Mouse (Mus musculus): ENCODE measurements around the gene C4b. TPM values are rescaled to one million over a fixed set of nuclear protein-coding genes. Genes with fewer than 3 reads are reported as not detected.

C4b gene
- polyA plus RNA-seq, 1 experiment from 2014 or later, result 0.39 TPM

DNA sequence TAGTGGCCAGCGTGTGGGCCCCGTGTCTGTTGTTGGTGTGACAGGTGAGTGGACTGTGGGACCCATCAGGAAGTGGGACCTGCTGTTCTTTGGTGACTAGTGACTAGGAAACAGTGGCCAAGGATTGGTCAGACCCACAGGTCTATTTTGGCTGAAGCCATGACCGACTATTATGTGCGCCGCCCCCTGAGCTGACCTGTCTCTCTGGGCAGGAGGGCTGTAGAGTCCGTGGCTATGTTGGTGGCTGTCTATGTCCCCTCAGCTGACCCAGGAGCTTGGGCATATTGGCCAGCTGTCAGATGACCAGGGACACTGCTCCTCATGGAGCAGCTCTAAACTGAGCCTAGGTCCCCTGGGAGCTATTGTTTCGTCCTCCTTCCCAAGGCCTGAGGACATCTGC lies 54.8 kb downstream of the C4b start:
- 91% methylated on average over 7 of the region's 7 CpGs for WGBS
- H3K4me1 ChIP-seq (ENCODE audit: control insufficient read depth, insufficient read depth, low read length), result no peaks in the 10 kb centered on the region
- ATAC-seq, result no peak

DNA sequence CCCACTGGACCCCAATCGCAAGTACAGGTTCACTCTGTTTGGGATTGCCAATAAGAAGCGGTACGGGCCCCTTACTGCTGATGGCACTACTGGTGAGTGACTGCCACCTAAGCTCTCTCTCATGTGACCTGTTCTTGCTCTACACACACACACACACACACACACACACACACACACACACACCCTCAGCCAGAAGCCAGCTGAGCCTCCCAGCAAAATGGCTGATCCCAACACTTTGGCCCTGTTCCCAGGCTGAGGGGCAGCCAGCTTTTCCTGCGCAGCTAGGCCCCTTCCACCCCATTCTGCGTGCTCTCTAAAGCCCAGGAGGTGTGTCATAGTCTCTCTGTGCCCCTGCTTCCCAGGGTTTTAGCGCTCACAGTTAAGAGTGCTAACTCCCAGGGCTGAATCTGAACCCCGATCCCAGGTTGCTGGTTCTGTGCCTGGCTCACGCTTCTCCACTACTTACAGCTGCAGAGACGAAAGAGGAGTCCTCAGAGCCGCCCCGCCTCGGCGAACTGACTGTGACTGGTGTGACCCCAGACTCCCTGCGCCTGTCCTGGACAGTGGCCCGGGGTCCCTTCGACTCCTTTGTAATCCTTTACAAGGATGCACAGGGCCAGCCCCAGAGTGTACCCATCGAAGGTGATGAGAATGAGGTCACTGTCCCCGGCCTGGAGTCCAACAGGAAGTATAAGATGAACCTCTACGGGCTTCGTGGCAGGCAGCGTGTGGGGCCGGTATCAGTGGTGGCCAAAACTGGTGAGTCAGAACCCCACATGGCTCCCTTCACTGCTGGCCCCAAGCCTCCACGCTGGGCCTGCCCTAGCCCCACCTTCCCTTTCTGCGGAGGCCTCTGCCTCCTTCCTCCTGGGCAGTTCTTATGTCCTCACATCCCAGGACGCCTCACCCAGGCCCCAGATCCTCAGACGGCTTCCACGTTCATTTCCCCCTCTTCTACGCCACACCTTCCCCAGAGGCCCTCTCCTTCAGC lies 58.3 kb downstream of the C4b start:
- no peaks in the 10 kb centered on the region for H3K9me3 ChIP-seq (replicated peaks; ENCODE audit: control insufficient read depth, low read length, poor library complexity, severe bottlenecking)
- no peak overlapping the region for H3K9ac ChIP-seq (ENCODE audit: low read depth, low read length)
- no peaks in the 10 kb centered on the region for H3K4me1 ChIP-seq (ENCODE audit: control insufficient read depth, insufficient read depth, low read length)
- no peak overlapping the region for H3K4me2 ChIP-seq (ENCODE audit: low read length)
- H3K27me3 ChIP-seq (ENCODE audit: control insufficient read depth, insufficient read depth, low read depth, low read length), result no peaks in the 10 kb centered on the region
- no peaks in the 10 kb centered on the region for H3K36me3 ChIP-seq (ENCODE audit: control insufficient read depth, insufficient read depth, low read length)
- WGBS, result 83% methylated on average over 28 of the region's 28 CpGs
- H3K4me3 ChIP-seq (ENCODE audit: low read depth, low read length), result no peak overlapping the region
- H3K27ac ChIP-seq (ENCODE audit: low read length), result no peak overlapping the region
- ATAC-seq, result 0 out of 2 replicates have a peak, but pooled peaks have one; percentile 25

More for the DNA sequence above, 54.8 kb downstream of the C4b start:
- H3K4me2 ChIP-seq (ENCODE audit: low read length), result no peak overlapping the region
- H3K36me3 ChIP-seq (ENCODE audit: control insufficient read depth, insufficient read depth, low read length), result no peaks in the 10 kb centered on the region
- no peaks in the 10 kb centered on the region for H3K27me3 ChIP-seq (ENCODE audit: control insufficient read depth, insufficient read depth, low read depth, low read length)
- no peak overlapping the region for H3K9ac ChIP-seq (ENCODE audit: low read depth, low read length)
- no peak overlapping the region for H3K4me3 ChIP-seq (ENCODE audit: low read depth, low read length)
- no peak overlapping the region for H3K27ac ChIP-seq (ENCODE audit: low read length)
- H3K9me3 ChIP-seq (replicated peaks; ENCODE audit: control insufficient read depth, low read length, poor library complexity, severe bottlenecking), result no peaks in the 10 kb centered on the region

DNA sequence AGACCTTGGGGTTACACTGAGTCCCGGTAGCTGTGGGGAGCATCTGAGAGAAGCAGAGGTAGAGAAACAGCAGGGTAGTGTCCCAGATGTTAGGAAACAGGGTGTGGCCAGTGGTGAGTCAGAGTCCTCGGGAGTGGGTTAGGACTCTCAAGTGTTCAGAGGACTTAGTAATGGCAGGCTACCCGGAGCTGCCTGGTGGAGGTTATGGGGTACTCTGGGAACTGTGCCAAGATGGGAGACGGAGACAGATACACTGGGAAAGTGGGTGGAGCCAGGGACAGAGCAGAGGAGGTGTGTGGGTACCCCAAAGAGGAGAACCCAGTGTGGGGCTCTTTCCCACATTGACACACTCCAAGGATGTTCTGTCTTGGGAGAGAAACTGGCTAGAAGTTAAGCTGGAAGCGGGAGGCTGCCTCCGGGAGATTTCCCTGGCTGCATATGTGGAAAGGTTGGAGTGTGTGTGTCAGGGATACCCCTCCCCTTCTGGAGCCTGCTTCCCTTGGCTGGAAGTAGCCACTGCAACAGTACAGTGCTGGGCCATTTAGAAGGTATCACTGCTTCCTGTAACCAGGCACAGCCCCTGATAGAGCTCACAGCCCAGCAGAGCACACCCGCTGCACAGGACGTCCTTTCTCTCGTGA lies 59.3 kb downstream of the C4b start:
- Histone ChIP-seq H3K27me3 (ENCODE audit: control insufficient read depth, insufficient read depth, low read depth, low read length) (no peaks in the 10 kb centered on the region), H3K4me3 (ENCODE audit: low read depth, low read length) (no peak overlapping the region), H3K9me3 (replicated peaks; ENCODE audit: control insufficient read depth, low read length, poor library complexity, severe bottlenecking) (no peaks in the 10 kb centered on the region), H3K4me2 (ENCODE audit: low read length) (no peak overlapping the region), H3K36me3 (ENCODE audit: control insufficient read depth, insufficient read depth, low read length) (no peaks in the 10 kb centered on the region), H3K4me1 (ENCODE audit: control insufficient read depth, insufficient read depth, low read length) (no peaks in the 10 kb centered on the region), H3K9ac (ENCODE audit: low read depth, low read length) (no peak overlapping the region), H3K27ac (ENCODE audit: low read length) (no peak overlapping the region)
- no peak for ATAC-seq
- WGBS, result 74% methylated on average over 9 of the region's 9 CpGs

DNA sequence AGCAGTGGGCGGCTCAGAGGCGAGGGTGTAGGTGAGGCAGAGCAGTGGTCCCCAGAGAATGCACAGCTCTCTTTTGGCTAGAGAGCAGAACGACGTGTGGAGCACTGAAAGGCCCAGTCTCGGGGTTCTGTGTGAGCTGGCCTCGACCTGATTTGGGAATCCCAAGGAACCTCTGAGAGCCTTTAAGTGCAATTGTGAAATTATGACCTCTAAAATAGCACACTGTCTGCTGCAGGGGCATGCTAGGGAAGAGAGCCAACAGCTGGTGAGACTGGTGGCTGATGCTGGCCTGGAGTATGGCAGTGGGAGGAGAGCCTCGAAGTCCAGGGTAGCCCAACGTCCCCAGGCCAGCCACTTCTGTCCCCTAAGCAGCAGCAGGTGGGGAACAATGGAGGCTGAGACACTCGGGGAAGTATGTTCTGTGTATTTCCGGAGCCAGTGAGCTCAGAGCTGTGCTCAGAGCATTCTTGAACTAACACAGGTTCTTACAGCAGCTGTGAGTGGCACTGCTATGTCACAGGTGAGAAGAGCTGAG lies 59.9 kb downstream of the C4b start:
- WGBS, result 68% methylated on average over 10 of the region's 10 CpGs
- Histone ChIP-seq H3K27ac (ENCODE audit: low read length) (no peak overlapping the region), H3K4me3 (ENCODE audit: low read depth, low read length) (no peak overlapping the region), H3K9me3 (replicated peaks; ENCODE audit: control insufficient read depth, low read length, poor library complexity, severe bottlenecking) (no peaks in the 10 kb centered on the region), H3K27me3 (ENCODE audit: control insufficient read depth, insufficient read depth, low read depth, low read length) (no peaks in the 10 kb centered on the region), H3K4me1 (ENCODE audit: control insufficient read depth, insufficient read depth, low read length) (no peaks in the 10 kb centered on the region), H3K36me3 (ENCODE audit: control insufficient read depth, insufficient read depth, low read length) (no peaks in the 10 kb centered on the region), H3K4me2 (ENCODE audit: low read length) (no peak overlapping the region), H3K9ac (ENCODE audit: low read depth, low read length) (no peak overlapping the region)
- ATAC-seq, result no peak

DNA sequence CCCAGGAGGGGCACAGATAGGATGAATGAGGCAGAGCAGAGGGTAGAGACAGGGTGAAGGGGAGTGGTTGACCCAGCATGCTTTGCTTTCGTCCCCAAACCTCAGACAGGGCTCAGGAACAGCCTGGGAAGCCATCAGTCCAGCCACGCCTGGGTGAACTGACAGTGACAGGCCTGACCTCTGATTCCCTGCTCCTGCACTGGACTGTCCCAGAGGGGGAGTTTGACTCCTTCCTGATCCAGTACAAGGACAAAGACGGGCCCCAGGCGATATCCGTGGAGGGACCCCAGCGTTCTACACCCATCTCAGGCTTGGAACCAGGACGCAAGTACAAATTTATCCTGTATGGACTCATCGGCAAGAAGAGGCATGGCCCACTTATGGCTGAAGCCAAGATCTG lies 60.5 kb downstream of the C4b start:
- ATAC-seq, result no peak
- Histone ChIP-seq H3K27me3 (ENCODE audit: control insufficient read depth, insufficient read depth, low read depth, low read length) (no peaks in the 10 kb centered on the region), H3K4me3 (ENCODE audit: low read depth, low read length) (no peak overlapping the region), H3K9me3 (replicated peaks; ENCODE audit: control insufficient read depth, low read length, poor library complexity, severe bottlenecking) (no peaks in the 10 kb centered on the region), H3K4me1 (ENCODE audit: control insufficient read depth, insufficient read depth, low read length) (no peaks in the 10 kb centered on the region), H3K27ac (ENCODE audit: low read length) (no peak overlapping the region), H3K4me2 (ENCODE audit: low read length) (no peak overlapping the region), H3K36me3 (ENCODE audit: control insufficient read depth, insufficient read depth, low read length) (no peaks in the 10 kb centered on the region), H3K9ac (ENCODE audit: low read depth, low read length) (no peak overlapping the region)
- 72% methylated on average over 8 of the region's 8 CpGs for WGBS

DNA sequence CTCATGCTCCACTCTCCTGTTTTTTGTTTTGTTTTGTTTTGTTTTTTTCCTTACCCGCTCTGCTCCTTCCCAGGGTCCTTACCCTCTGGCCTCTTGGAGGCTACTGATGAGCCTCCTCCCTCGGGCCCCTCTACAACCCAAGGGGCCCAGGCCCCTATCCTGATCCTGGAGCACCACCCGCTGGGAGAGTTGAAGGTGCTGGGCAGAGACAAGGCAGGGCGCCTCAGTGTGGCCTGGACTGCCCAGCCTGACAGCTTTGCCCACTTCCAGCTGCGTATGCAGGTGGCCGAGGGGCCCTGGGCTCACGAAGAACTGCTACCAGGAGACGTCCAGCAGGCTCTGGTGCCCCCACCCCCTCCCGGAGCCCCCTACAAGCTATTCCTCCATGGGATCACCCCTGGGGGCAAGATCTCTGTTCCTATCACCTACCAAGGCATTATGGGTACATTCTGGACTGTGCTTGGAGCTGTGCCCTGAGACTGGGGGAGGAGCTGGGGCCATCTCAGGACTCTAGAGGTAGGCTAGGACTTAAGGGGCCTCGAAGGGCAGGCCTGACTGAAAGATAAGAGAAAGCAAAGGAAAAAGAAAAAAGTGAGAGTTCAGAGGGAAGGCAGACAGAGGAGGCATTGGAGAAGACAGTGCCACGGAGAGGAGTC lies 61.7 kb downstream of the C4b start:
- no peaks in the 10 kb centered on the region for H3K4me1 ChIP-seq (ENCODE audit: control insufficient read depth, insufficient read depth, low read length)
- no peak overlapping the region for H3K4me3 ChIP-seq (ENCODE audit: low read depth, low read length)
- WGBS, result 71% methylated on average over 11 of the region's 11 CpGs
- no peaks in the 10 kb centered on the region for H3K36me3 ChIP-seq (ENCODE audit: control insufficient read depth, insufficient read depth, low read length)
- ATAC-seq, result no peak
- no peak overlapping the region for H3K9ac ChIP-seq (ENCODE audit: low read depth, low read length)
- H3K27ac ChIP-seq (ENCODE audit: low read length), result no peak overlapping the region
- H3K27me3 ChIP-seq (ENCODE audit: control insufficient read depth, insufficient read depth, low read depth, low read length), result no peaks in the 10 kb centered on the region
- no peaks in the 10 kb centered on the region for H3K9me3 ChIP-seq (replicated peaks; ENCODE audit: control insufficient read depth, low read length, poor library complexity, severe bottlenecking)
- no peak overlapping the region for H3K4me2 ChIP-seq (ENCODE audit: low read length)

DNA sequence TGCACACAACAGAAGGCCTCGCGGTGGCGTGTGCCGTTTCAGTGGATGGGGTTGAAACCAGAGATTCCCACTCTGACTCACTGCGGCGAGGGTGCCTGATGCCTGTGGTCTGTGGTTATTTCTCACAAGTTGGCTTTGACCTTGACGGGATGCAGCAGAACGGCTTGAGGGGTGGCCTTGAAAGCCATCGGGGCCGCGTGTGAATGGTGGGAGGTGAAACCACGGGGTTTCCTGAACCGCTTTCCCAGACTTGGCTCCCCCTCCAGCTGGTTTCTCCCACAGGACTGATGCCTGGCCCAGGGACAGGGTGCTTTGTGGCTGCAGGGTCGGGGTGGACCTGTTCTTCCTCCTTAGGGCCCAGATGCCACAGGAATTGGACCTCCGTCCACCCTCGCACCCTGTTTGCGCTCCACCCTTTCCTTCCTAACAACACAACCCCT lies 62.5 kb downstream of the C4b start:
- no peaks in the 10 kb centered on the region for H3K4me1 ChIP-seq (ENCODE audit: control insufficient read depth, insufficient read depth, low read length)
- no peak overlapping the region for H3K4me3 ChIP-seq (ENCODE audit: low read depth, low read length)
- WGBS, result 81% methylated on average over 17 of the region's 17 CpGs
- no peak for ATAC-seq
- H3K9me3 ChIP-seq (replicated peaks; ENCODE audit: control insufficient read depth, low read length, poor library complexity, severe bottlenecking), result no peaks in the 10 kb centered on the region
- H3K9ac ChIP-seq (ENCODE audit: low read depth, low read length), result no peak overlapping the region
- no peak overlapping the region for H3K4me2 ChIP-seq (ENCODE audit: low read length)
- no peak overlapping the region for H3K27ac ChIP-seq (ENCODE audit: low read length)
- H3K36me3 ChIP-seq (ENCODE audit: control insufficient read depth, insufficient read depth, low read length), result no peaks in the 10 kb centered on the region
- no peaks in the 10 kb centered on the region for H3K27me3 ChIP-seq (ENCODE audit: control insufficient read depth, insufficient read depth, low read depth, low read length)

DNA sequence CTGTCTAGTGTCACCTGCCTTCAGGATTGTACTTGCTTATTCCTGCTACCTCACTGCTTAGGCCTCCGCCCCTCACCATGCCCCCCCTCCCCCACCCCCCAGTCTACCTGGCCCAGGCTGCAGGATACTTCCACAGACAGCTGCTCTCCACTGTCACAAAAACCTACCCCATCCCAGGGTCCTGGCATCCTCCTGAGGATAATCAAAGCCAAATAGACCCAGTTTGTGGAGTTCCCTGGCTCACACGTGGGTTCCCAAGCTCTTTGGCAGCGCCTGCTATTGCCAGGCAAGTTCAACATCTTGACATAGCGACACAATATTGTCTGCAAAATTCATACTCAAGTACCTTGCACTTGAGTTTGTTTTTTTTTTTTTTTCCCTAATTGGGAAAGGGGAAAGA lies 63.1 kb downstream of the C4b start:
- Histone ChIP-seq H3K9ac (ENCODE audit: low read depth, low read length) (no peak overlapping the region), H3K9me3 (replicated peaks; ENCODE audit: control insufficient read depth, low read length, poor library complexity, severe bottlenecking) (no peaks in the 10 kb centered on the region), H3K27me3 (ENCODE audit: control insufficient read depth, insufficient read depth, low read depth, low read length) (no peaks in the 10 kb centered on the region), H3K4me1 (ENCODE audit: control insufficient read depth, insufficient read depth, low read length) (no peaks in the 10 kb centered on the region), H3K4me2 (ENCODE audit: low read length) (no peak overlapping the region), H3K36me3 (ENCODE audit: control insufficient read depth, insufficient read depth, low read length) (no peaks in the 10 kb centered on the region), H3K27ac (ENCODE audit: low read length) (no peak overlapping the region), H3K4me3 (ENCODE audit: low read depth, low read length) (no peak overlapping the region)
- WGBS, result 76% methylated on average over 4 of the region's 4 CpGs
- no peak for ATAC-seq
